Comparison of ENCODE assay signal across 8 mouse cellular contexts in genomic region chr17:13699716-13700115, GRCm38 (mm10).
DNase-seq lines count a peak whose midpoint lies in the region; ATAC-seq lines count a peak whose summit lies in the region.

No protein-coding gene starts in this region.

- WGBS in heart, embryonic 12.5 days: 37% methylated on average over 7 of the region's 7 CpGs
- 34% methylated on average over 7 of the region's 7 CpGs for WGBS in kidney, embryonic 15.5 days

- peak overlapping the region; percentile 78 for H3K27ac ChIP-seq in heart, embryonic 12.5 days (ENCODE audit: poor library complexity, severe bottlenecking)
- H3K27ac ChIP-seq in kidney, embryonic 15.5 days: peak overlapping the region; percentile 75

- peaks cover 39% of the 10 kb centered on the region for H3K4me1 ChIP-seq in heart, embryonic 12.5 days (replicated peaks)
- H3K4me1 ChIP-seq in kidney, embryonic 15.5 days: peaks cover 27% of the 10 kb centered on the region

- no peaks in the 10 kb centered on the region for H3K36me3 ChIP-seq in heart, embryonic 12.5 days
- no peaks in the 10 kb centered on the region for H3K36me3 ChIP-seq in kidney, embryonic 15.5 days

- H3K9me3 ChIP-seq in heart, embryonic 12.5 days (replicated peaks): 0 out of 2 replicates have a peak, but pooled peaks cover 5% of the 10 kb centered on the region
- H3K9me3 ChIP-seq in kidney, embryonic 15.5 days (replicated peaks): no peaks in the 10 kb centered on the region

- H3K4me3 ChIP-seq in heart, embryonic 12.5 days: no peak overlapping the region
- no peak overlapping the region for H3K4me3 ChIP-seq in kidney, embryonic 15.5 days (replicated peaks)

- DNase-seq in adrenal gland, postnatal 14 days: peak; percentile 53
- DNase-seq in adrenal gland, postnatal 25 days: no peak
- DNase-seq in lung, postnatal 36 days: peak; percentile 86
- DNase-seq in frontal cortex, postnatal 36 days (ENCODE audit: low spot score in 2 of 2): no peak
- no peak for DNase-seq in cerebellum, adult 9-10 months
- no peak for DNase-seq in urinary bladder, adult 18-20 months (ENCODE audit: low spot score in 2 of 2)

- H3K4me2 ChIP-seq in heart, embryonic 12.5 days: no peak overlapping the region
- no peak overlapping the region for H3K4me2 ChIP-seq in kidney, embryonic 15.5 days

- no peak overlapping the region for H3K9ac ChIP-seq in heart, embryonic 12.5 days
- H3K9ac ChIP-seq in kidney, embryonic 15.5 days: no peak overlapping the region

- ATAC-seq in heart, embryonic 12.5 days (ENCODE audit: insufficient number of reproducible peaks, low FRiP score): peak; percentile 61
- ATAC-seq in kidney, embryonic 15.5 days (replicated peaks; ENCODE audit: low FRiP score): peak; percentile 12; the same call in 1 of the 2 replicates

- no peaks in the 10 kb centered on the region for H3K27me3 ChIP-seq in heart, embryonic 12.5 days (replicated peaks)
- H3K27me3 ChIP-seq in kidney, embryonic 15.5 days: no peaks in the 10 kb centered on the region

Comparison
In these comparisons a context has a peak if more than half of its experiments do, and no peak if none do; other contexts are left out.
1. DNase-seq: peak in adrenal gland, postnatal 14 days (single experiment) and lung, postnatal 36 days (single experiment); none in adrenal gland, postnatal 25 days (single experiment), frontal cortex, postnatal 36 days (0 of 2), cerebellum, adult 9-10 months (single experiment) and urinary bladder, adult 18-20 months (0 of 2).